Mouse (Mus musculus) cortical plate, adult 2 months (tissue): ENCODE data around the gene Csn1s1.

Experiments
- CTCF ChIP-seq: fragments of 200-500 bp; IDR thresholded peaks from 2 replicates; pipeline ENCODE4 v1.5.1; 2011; ENCODE audit warnings: mild to moderate bottlenecking, control low read depth, low read length; ENCODE audit not compliant: insufficient read depth; ENCODE audit errors: extremely low read depth
- POLR2A ChIP-seq: fragments of 200-500 bp; IDR thresholded peaks from 2 replicates; pipeline ENCODE4 v1.6.1; 2011; ENCODE audit warnings: mild to moderate bottlenecking, low read length, control low read depth; ENCODE audit not compliant: insufficient read depth; ENCODE audit errors: extremely low read depth

DNA sequence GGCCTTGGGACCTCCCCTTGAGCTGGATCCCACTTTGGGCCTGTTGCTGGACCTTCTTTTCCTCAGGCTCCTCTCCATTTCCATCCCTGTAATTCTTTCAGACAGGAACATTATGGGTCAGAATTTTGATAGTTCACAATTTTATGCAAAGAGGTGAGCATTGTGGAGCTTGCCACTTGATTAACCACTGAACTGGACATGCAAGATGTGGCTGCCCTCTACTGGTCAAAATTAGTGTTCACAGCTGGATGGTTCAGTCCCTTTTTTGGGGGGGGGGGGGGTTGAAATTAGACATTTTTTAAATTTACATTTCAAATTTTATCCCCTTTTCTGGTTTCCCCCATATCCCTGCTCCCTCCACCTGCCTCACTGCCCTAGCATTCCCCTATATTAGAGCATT lies 23.2 kb upstream of the Csn1s1 start:
- TF ChIP-seq CTCF (0 out of 2 replicates have a peak, but pooled peaks have one; percentile 16), POLR2A (no peak)
